Mouse (Mus musculus): Measurements from ENCODE around the gene D630045J12Rik.

DNA sequence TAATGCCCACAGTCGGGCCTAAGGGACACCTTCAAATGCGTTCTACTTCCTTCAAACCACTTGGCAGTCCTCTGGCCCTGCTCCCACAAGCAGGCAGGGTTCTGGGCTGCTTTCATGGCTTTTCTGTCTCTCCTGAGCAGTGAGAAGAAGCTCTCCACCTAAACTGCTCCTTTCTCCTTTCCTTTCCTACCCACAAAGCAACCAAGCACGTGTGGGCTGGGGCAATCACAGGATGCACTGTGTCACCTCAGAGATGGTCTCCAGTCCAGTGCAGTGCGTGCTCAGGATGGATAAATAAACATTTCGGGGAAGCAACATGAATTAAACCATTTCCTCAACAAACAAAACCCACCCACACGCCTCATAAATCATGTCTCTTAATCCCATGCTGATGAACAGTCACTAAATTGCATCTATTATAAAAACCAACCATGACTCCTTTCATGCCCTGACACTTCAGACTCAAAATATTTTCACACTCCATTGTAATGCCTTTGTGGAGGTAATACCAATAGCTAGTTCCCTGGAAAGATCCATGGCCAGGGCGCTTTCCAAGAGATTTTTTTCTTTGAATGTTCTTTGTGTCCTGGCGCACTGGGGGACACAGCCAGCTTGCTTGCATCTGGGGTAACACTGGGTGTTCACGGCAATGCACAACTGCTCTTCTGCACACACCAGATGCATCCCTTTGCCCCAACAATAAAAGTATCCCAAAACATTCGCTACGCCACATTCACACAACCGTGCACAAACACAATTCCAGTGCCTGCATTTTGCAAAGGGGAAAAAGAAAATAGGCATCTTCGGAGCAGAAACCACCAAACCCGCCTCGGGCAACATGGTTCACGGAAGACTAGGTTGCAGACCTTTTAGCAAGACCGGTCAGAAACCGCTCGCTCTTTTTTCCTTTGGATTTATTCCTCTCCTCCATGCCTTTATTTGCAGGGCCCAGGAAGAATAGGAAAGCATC lies 758 bp downstream of the D630045J12Rik start:
- TF ChIP-seq CTCF (IDR thresholded peaks at IDR 0.05): no peak
- peak; percentile 47; the same call in 1 of the 2 replicates for TF ChIP-seq EP300 (IDR thresholded peaks at IDR 0.05)

All from lung, postnatal 0 days (tissue).